Mouse (Mus musculus) liver, postnatal 0 days (tissue): ENCODE measurements around the gene F8. TPM values are rescaled to one million over a fixed set of nuclear protein-coding genes. Genes with fewer than 3 reads are reported as not detected.
A peak's percentile ranks its signal among the peaks of the same experiment; 100 is the strongest.

Source experiments
- ATAC-seq: fragments of 200-750 bp; cut with Nextera tagmentation; 2 replicates; pipeline ENCODE4 v1.8.0; 2017; ENCODE audit warnings: mild to moderate bottlenecking, moderate library complexity
- DNase-seq: peaks from one replicate; pipeline ENCODE4 v3.0.0-alpha.2; 2016
- H3K27ac ChIP-seq: fragments of 300-500 bp; sonication (generic); 2 replicates; pipeline ENCODE4 v1.5.1; 2014; ENCODE audit warnings: antibody characterized with exemption, moderate library complexity, mild to moderate bottlenecking, low read depth
- H3K27me3 ChIP-seq: fragments of 300-500 bp; sonication (generic); 2 replicates; pipeline ENCODE4 v1.6.1; 2014; ENCODE audit warnings: low read length, control low read depth, mixed read lengths; ENCODE audit not compliant: insufficient read depth
- H3K36me3 ChIP-seq: fragments of 300-500 bp; sonication (generic); replicated peaks from 2 replicates; pipeline ENCODE4 v1.6.1; 2014; ENCODE audit warnings: mild to moderate bottlenecking, control low read depth, low read length, moderate library complexity, mixed read lengths; ENCODE audit not compliant: insufficient read depth
- H3K4me1 ChIP-seq: fragments of 300-500 bp; sonication (generic); 2 replicates; pipeline ENCODE4 v1.6.1; 2014; ENCODE audit warnings: antibody characterized with exemption, mild to moderate bottlenecking, control low read depth; ENCODE audit not compliant: insufficient read depth
- H3K4me2 ChIP-seq: fragments of 300-500 bp; sonication (generic); 2 replicates; pipeline ENCODE4 v1.6.1; 2014; ENCODE audit warnings: low read depth, mild to moderate bottlenecking, low read length, moderate library complexity, mixed read lengths
- H3K4me3 ChIP-seq: fragments of 300-500 bp; sonication (generic); 2 replicates; pipeline ENCODE4 v1.5.1; 2014; ENCODE audit warnings: low read depth, low read length
- H3K9ac ChIP-seq: fragments of 300-500 bp; sonication (generic); replicated peaks from 2 replicates; pipeline ENCODE4 v1.6.1; 2014; ENCODE audit warnings: mild to moderate bottlenecking, moderate library complexity
- H3K9me3 ChIP-seq: fragments of 300-500 bp; sonication (generic); 2 replicates; pipeline ENCODE4 v1.6.1; 2016; ENCODE audit warnings: mild to moderate bottlenecking, control low read depth, low read length, mixed read lengths
- CTCF ChIP-seq: sonication (generic); IDR thresholded peaks from 2 replicates; pipeline ENCODE4 v1.5.1; 2016; ENCODE audit warnings: antibody characterized with exemption, low read depth
- EP300 ChIP-seq: IDR thresholded peaks from 2 replicates; pipeline ENCODE4 v1.6.1; 2016; ENCODE audit warnings: antibody characterized with exemption, low read depth, mild to moderate bottlenecking
- WGBS: fragments of 180-500 bp; shearing (Covaris S2); extraction: QIAGEN DNeasy Blood & Tissue Kit; methylation state at CpG from one replicate; pipeline ENCODE4 v1.1.7; 2014; ENCODE audit not compliant: insufficient replicate concordance; 5-methylcytosine and 5-hydroxymethylcytosine counted together
- polyA plus RNA-seq: library from polyadenylated mRNA; unstranded; fragments of >200 nt; fragmentation: Nextera tagmentation; extraction: Ambion mirVana; gene quantifications from 2 replicates; pipeline ENCODE4 v1.2.1, GENCODE M21; 2015

The F8 gene
- polyA plus RNA-seq, 1 experiment from 2014 or later = 4.8 TPM

- Histone ChIP-seq H3K27ac (peak within 1 kb of the TSS; percentile 92), H3K36me3 (peaks cover 4% of the 10 kb centered on the region), H3K4me1 (0 out of 2 replicates have a peak, but pooled peaks cover 3% of the 10 kb centered on the region), H3K27me3 (no peaks in the 10 kb centered on the region), H3K4me2 (peak within 1 kb of the TSS; percentile 69), H3K9ac (peak within 1 kb of the TSS; percentile 79), H3K4me3 (peak within 1 kb of the TSS; percentile 72), H3K9me3 (no peaks in the 10 kb centered on the region)
- WGBS = 11% methylated on average over 35 of the region's 36 CpGs
- TF ChIP-seq EP300 = no peak
- TF ChIP-seq CTCF = no peak
- DNase-seq (peak; percentile 89), ATAC-seq (peak; percentile 94)
These were observed 251.8 kb downstream of the F8 start, which contains the start of gene Mpp1 for GRCm38 (mm10) chrX:75130467-75131160. Mpp1 (minus strand) TSS chrX:75131016.

DNA sequence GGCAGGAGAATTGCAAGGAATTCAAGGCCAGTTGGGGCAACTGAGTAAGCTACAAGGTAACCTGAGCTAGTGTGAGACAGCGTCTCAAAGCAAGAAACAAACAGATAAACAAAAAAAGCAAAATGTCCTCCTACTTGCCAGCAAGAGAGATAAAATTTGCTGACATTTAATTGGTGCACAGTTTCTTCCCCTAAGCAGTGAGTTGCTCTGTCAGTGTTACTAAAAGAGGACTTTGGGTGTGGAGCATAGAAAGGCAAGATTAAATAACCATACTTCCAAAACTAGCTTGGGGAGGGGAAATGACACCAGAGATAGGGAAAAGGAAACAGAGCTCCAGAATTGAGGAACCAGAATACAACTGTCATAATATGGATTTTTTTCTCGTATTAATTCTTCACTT is 252.9 kb downstream of the F8 start:
- Histone ChIP-seq H3K27ac (peak overlapping the region; percentile 92), H3K4me1 (0 out of 2 replicates have a peak, but pooled peaks cover 3% of the 10 kb centered on the region), H3K4me2 (peak overlapping the region; percentile 69), H3K36me3 (peaks cover 13% of the 10 kb centered on the region), H3K27me3 (no peaks in the 10 kb centered on the region), H3K4me3 (peak overlapping the region; percentile 72), H3K9me3 (no peaks in the 10 kb centered on the region), H3K9ac (peak overlapping the region; percentile 53; the same call in 1 of the 2 replicates)
- DNase-seq (no peak), ATAC-seq (no peak)
- WGBS = 31% methylated on average over 2 of the region's 2 CpGs
- TF ChIP-seq EP300 = no peak

DNA sequence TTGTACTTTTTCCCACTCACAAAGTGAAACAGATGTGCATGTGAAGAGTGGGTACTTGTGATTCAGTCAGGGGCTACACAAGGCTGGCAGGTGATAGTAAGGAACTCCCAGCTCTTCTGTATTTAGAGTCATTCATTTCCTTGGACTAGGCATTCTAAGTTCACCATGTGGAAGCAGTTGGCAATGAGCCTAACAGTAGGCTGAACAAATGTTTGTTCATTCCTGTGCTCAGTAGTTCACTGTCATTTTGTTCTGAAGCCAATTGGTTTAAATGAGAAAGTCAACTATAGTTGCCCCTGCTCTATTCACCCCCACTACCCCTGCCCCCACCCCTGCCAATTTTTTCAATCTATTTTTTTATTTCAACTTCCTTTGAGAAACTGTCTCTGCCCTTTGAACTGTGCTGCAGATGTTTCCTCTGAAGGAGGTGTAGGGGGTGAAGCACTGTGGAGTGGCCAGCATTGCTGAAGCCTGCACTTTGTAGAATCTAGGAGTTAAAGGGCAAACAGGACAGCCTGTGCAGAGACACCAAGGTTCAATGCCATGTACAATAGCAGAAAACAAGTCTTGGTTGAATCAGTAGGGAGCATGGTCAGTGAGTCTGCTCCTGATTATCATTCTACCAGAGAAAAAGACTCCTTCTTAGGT is 254.0 kb downstream of the F8 start:
- no peak for TF ChIP-seq EP300
- no peak for TF ChIP-seq CTCF
- peak; percentile 15 for DNase-seq
- Histone ChIP-seq H3K9me3 (no peaks in the 10 kb centered on the region), H3K4me3 (peak overlapping the region; percentile 72), H3K4me2 (peak overlapping the region; percentile 69), H3K4me1 (0 out of 2 replicates have a peak, but pooled peaks cover 3% of the 10 kb centered on the region), H3K36me3 (peaks cover 17% of the 10 kb centered on the region), H3K9ac (no peak overlapping the region), H3K27ac (peak overlapping the region; percentile 92), H3K27me3 (no peaks in the 10 kb centered on the region)
- peak; percentile 55 for ATAC-seq

DNA sequence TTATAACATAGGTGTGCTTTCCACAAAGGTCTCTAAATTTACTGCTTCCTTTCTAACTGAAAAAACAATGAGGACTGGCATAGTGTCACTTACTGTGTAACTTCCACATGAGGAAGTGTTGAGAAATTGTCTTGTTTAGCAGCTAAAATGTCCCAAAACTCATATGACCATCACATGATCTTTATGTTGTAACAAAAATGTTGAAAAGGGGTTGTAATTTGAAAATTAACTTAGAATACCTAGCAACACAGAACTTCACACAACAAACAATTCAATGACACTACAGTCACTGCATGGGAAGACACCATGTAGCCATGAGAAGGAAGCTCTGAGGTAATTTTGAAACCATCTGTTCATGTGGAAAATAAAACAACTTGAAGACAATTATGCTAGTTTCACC is 255.5 kb downstream of the F8 start:
- Histone ChIP-seq H3K9ac (no peak overlapping the region), H3K27me3 (no peaks in the 10 kb centered on the region), H3K4me2 (peak overlapping the region; percentile 69), H3K36me3 (peaks cover 22% of the 10 kb centered on the region), H3K27ac (peak overlapping the region; percentile 92), H3K4me3 (no peak overlapping the region), H3K4me1 (0 out of 2 replicates have a peak, but pooled peaks cover 3% of the 10 kb centered on the region), H3K9me3 (no peaks in the 10 kb centered on the region)
- ATAC-seq = no peak
- DNase-seq = no peak
- TF ChIP-seq CTCF = no peak
- no peak for TF ChIP-seq EP300

DNA sequence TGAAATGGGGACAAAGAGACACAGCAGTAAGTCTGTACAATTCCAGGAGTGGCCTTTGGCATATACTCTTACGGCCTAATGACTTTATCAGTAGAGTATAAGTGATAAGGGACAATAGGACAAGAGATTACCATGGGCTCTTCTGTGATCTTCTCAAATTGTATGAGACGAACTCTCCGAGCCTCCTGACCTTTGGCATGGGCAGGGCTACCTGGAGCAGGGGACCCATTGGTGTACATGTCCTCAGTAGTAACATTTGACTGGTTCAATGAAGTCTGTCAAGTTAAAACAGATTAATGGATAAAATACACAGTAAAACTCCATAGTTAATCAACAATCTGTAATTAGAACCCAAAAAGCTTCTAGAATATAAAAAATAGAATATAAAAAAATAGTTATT is 256.8 kb downstream of the F8 start:
- DNase-seq (no peak), ATAC-seq (no peak)
- Histone ChIP-seq H3K4me1 (0 out of 2 replicates have a peak, but pooled peaks cover 3% of the 10 kb centered on the region), H3K9ac (no peak overlapping the region), H3K4me2 (no peak overlapping the region), H3K27me3 (no peaks in the 10 kb centered on the region), H3K9me3 (no peaks in the 10 kb centered on the region), H3K4me3 (no peak overlapping the region), H3K36me3 (peaks cover 27% of the 10 kb centered on the region), H3K27ac (no peak overlapping the region)
- TF ChIP-seq EP300 (no peak), CTCF (no peak)
- WGBS = 58% methylated on average over 3 of the region's 3 CpGs

Other genes with a start within 250 kb of the F8 start
- gene Smim9, start 218.8 kb downstream of the F8 start, polyA plus RNA-seq = not detected in 2 replicates
- gene Fundc2, start 216 bp downstream of the F8 start, polyA plus RNA-seq = 25.8 and 26.4 TPM in 2 replicates
- gene Cmc4, start 34.0 kb upstream of the F8 start, polyA plus RNA-seq = 13.9 and 14.2 TPM in 2 replicates
- gene Mtcp1, start 34.0 kb upstream of the F8 start, polyA plus RNA-seq = 2.7 and 3.3 TPM in 2 replicates
- gene Brcc3, start 34.0 kb upstream of the F8 start, polyA plus RNA-seq = 19.5 and 20.7 TPM in 2 replicates
- gene Vbp1, start 131.7 kb upstream of the F8 start, polyA plus RNA-seq = 61.6 and 62.9 TPM in 2 replicates
- gene Rab39b, start 195.6 kb upstream of the F8 start, polyA plus RNA-seq = 0.04 TPM in 1 of 2 replicates, not detected in the other